Mouse (Mus musculus) intestine, embryonic 14.5 days (tissue): Measurements from ENCODE around the gene Stn1. TPM values are rescaled to one million over a fixed set of nuclear protein-coding genes. Genes with fewer than 3 reads are reported as not detected.
A peak's percentile ranks its signal among the peaks of the same experiment; 100 is the strongest.

Experiments used
- ATAC-seq: fragments of 200-750 bp; cut with Nextera tagmentation; replicated peaks from 2 replicates; pipeline ENCODE4 v1.8.0; 2017; ENCODE audit warnings: low read depth, moderate number of reproducible peaks, moderate TSS enrichment, moderate library complexity; ENCODE audit not compliant: low FRiP score, low TSS enrichment
- DNase-seq: peaks from one replicate; pipeline ENCODE4 v3.0.0-alpha.2; 2018; ENCODE audit warnings: low spot score
- H3K27ac ChIP-seq: fragments of 300-500 bp; sonication (generic); 2 replicates; pipeline ENCODE4 v1.5.1; 2014; ENCODE audit warnings: low read depth, mild to moderate bottlenecking, control low read depth
- H3K27me3 ChIP-seq: fragments of 300-500 bp; sonication (generic); replicated peaks from 2 replicates; pipeline ENCODE4 v1.6.1; 2014; ENCODE audit warnings: low read length, control low read depth; ENCODE audit not compliant: control insufficient read depth, insufficient read depth
- H3K36me3 ChIP-seq: fragments of 300-500 bp; sonication (generic); 2 replicates; pipeline ENCODE4 v1.6.1; 2014; ENCODE audit warnings: low read length, control low read depth; ENCODE audit not compliant: control insufficient read depth, insufficient read depth
- H3K4me1 ChIP-seq: fragments of 300-500 bp; sonication (generic); replicated peaks from 2 replicates; pipeline ENCODE4 v1.6.1; 2014; ENCODE audit warnings: low read length, control low read depth, mixed read lengths; ENCODE audit not compliant: control insufficient read depth, insufficient read depth
- H3K4me2 ChIP-seq: fragments of 300-500 bp; sonication (generic); 2 replicates; pipeline ENCODE4 v1.6.1; 2014; ENCODE audit warnings: low read length
- H3K4me3 ChIP-seq: fragments of 300-500 bp; sonication (generic); 2 replicates; pipeline ENCODE4 v1.5.1; 2014; ENCODE audit warnings: low read depth, low read length, control low read depth, mixed read lengths
- H3K9ac ChIP-seq: fragments of 300-500 bp; sonication (generic); 2 replicates; pipeline ENCODE4 v1.6.1; 2014; ENCODE audit warnings: mild to moderate bottlenecking, low read length
- H3K9me3 ChIP-seq: fragments of 300-500 bp; sonication (generic); 2 replicates; pipeline ENCODE4 v1.6.1; 2016; ENCODE audit warnings: low read length, control low read depth; ENCODE audit not compliant: control insufficient read depth
- WGBS: fragments of 180-500 bp; shearing (Covaris S2); extraction: QIAGEN DNeasy Blood & Tissue Kit; methylation state at CpG from one replicate; pipeline ENCODE4 v1.1.7; 2014; 5-methylcytosine and 5-hydroxymethylcytosine counted together
- polyA plus RNA-seq: library from polyadenylated mRNA; unstranded; fragments of >200 nt; fragmentation: Nextera tagmentation; extraction: Ambion mirVana; gene quantifications from 2 replicates; pipeline ENCODE4 v1.2.1, GENCODE M21; 2014

Gene Stn1
- polyA plus RNA-seq, 1 experiment from 2014 or later, result 53.5 TPM

DNA sequence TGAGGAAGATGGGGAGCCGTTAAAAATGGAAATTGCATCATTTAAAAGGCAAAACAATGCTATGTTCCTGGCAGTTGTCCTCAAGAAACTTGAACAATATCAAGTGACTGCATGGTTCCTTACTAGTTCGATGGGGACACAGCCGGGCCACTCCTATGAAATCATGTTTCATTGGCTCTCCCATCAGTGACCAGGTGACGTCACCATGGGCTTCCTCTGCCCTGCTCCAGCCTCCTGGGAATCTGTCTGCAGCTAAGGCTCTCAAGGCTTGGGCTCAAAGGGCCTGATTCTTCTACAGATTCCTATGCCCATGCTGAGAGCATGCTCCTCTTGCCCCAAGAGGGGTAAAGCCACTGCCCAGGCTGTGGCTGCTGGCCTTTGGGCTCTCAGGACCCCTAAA is 12.3 kb upstream of the Stn1 start:
- no peak for ATAC-seq
- no peak overlapping the region for H3K27ac ChIP-seq
- 88% methylated on average over 4 of the region's 4 CpGs for WGBS

DNA sequence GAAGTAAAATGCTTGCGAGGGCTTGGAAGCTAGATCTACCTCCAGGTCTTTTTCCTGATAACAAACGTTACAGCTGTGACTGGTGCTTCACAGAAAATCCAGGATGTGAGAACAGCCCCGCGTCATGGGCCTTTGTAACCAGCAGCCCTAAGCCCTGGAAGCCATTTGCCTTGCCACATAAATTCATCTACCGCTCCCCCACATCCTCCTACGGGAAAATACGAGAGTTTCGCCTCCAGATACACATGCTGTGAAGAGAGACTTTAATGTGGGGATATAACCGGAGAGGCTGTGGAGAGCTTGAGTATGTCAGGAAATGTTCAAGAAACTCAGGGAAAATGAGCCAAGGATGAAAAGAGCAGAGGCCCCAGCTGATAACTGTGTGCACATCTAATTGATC is 11.9 kb upstream of the Stn1 start:
- no peak overlapping the region for H3K4me2 ChIP-seq
- no peaks in the 10 kb centered on the region for H3K36me3 ChIP-seq
- H3K27ac ChIP-seq, result no peak overlapping the region
- no peaks in the 10 kb centered on the region for H3K27me3 ChIP-seq
- H3K9ac ChIP-seq, result no peak overlapping the region
- H3K9me3 ChIP-seq, result no peaks in the 10 kb centered on the region
- 66% methylated on average over 9 of the region's 9 CpGs for WGBS
- no peaks in the 10 kb centered on the region for H3K4me1 ChIP-seq
- no peak overlapping the region for H3K4me3 ChIP-seq
- ATAC-seq (no peak), DNase-seq (no peak)

More for the DNA sequence above, 12.3 kb upstream of the Stn1 start:
- no peaks in the 10 kb centered on the region for H3K36me3 ChIP-seq
- no peak overlapping the region for H3K4me2 ChIP-seq
- no peak overlapping the region for H3K9ac ChIP-seq
- no peaks in the 10 kb centered on the region for H3K9me3 ChIP-seq
- no peaks in the 10 kb centered on the region for H3K27me3 ChIP-seq
- no peak for DNase-seq
- H3K4me3 ChIP-seq, result no peak overlapping the region
- H3K4me1 ChIP-seq, result no peaks in the 10 kb centered on the region

DNA sequence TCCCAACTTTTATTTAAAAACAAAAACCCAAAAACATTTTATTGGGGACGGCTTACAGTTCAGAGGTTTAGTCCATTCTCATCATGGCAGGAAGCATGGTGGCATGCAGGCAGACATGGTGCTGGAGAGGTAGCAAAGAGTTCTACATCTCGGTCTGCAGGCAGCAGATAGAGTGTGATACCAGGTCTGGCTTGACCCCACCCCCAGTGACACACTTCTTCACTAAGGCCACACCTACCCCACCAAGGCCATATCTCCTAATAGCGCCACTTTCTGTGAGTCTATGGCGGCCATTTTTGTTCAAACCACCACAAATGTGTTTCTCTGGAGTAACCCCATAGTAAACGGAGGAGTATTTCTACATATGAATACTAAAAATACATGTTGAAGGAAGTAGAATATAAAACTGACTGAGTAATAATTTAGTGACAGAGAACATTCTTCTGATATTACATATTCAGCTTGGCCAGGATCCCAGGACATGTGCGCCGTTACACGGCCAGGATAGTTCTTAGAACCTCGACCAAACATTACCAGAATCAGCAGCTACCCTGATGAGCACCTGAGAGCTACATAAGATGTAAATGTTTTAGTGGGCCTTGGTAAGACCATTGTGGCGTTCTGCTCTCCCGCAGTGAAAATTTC is 11.2 kb upstream of the Stn1 start:
- 81% methylated on average over 11 of the region's 11 CpGs for WGBS
- no peak for DNase-seq
- ATAC-seq, result no peak
- no peaks in the 10 kb centered on the region for H3K36me3 ChIP-seq
- H3K9me3 ChIP-seq, result no peaks in the 10 kb centered on the region
- no peak overlapping the region for H3K27ac ChIP-seq
- no peak overlapping the region for H3K4me3 ChIP-seq
- H3K27me3 ChIP-seq, result no peaks in the 10 kb centered on the region
- no peak overlapping the region for H3K9ac ChIP-seq
- no peaks in the 10 kb centered on the region for H3K4me1 ChIP-seq
- no peak overlapping the region for H3K4me2 ChIP-seq

DNA sequence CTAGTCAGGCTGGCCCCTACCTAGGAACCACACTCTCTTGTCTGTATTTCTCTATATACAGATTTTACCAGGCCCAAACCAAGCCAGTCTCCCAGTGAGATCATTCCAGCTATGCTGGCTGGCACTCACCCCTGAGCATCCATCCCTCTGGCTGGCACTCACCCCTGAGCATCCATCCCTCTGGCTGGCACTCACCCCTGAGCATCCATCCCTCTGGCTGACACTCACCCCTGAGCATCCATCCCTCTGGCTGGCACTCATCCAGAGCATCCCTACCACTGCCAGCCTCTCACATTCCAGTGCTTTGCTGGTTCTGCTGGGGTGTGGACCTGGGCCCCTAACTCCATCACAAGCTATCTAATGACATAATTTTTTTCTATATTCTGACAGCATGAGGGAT is 8.2 kb upstream of the Stn1 start:
- no peak overlapping the region for H3K27ac ChIP-seq
- H3K4me2 ChIP-seq, result no peak overlapping the region
- H3K4me3 ChIP-seq, result no peak overlapping the region
- H3K27me3 ChIP-seq, result no peaks in the 10 kb centered on the region
- no peaks in the 10 kb centered on the region for H3K4me1 ChIP-seq
- no peak for ATAC-seq
- H3K9ac ChIP-seq, result no peak overlapping the region
- DNase-seq, result no peak
- H3K36me3 ChIP-seq, result no peaks in the 10 kb centered on the region
- no peaks in the 10 kb centered on the region for H3K9me3 ChIP-seq

DNA sequence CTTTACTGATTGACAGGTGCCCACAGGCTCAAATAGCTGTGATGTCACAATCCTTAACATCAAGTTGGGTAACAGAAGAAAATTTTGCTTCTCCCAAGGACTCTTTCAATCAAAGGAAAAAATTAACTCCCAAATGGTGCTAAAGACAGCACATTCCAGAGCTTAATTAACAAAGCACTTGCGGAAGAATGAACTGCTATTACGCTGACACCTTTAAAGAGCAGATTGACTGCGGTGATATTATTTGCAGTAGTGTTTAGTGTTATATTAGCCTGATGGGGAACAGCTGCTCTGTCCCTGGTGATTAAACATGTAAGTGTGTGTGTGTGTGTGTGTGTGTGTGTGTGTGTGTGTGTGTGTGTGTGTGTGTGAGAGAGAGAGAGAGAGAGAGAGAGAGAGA is 7.7 kb upstream of the Stn1 start:
- Histone ChIP-seq H3K9ac (no peak overlapping the region), H3K4me1 (no peaks in the 10 kb centered on the region), H3K27ac (no peak overlapping the region), H3K27me3 (no peaks in the 10 kb centered on the region), H3K9me3 (no peaks in the 10 kb centered on the region), H3K4me3 (no peak overlapping the region), H3K4me2 (no peak overlapping the region), H3K36me3 (no peaks in the 10 kb centered on the region)
- DNase-seq (no peak), ATAC-seq (no peak)
- WGBS, result 58% methylated on average over 3 of the region's 3 CpGs

DNA sequence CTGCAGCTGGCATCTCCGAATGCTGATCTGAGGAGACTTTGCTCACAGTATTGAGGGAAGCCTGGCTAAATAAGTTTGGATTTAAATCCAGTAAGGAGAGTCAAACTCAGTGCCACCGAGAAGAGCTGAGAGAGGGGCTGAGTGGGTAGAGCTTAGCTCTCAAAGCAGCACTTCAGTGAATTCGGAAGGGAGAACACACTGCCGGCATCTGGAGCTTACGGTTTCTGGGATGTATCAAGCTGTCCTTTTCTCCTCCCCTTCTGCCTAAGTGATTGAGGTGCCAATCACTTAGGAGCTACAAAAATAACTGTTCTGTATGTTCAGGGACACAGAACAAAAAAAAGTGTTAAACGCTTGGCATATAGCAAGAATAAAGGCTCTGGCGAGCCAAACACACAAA is 5.1 kb upstream of the Stn1 start:
- no peak overlapping the region for H3K4me2 ChIP-seq
- H3K27ac ChIP-seq, result no peak overlapping the region
- no peak overlapping the region for H3K4me3 ChIP-seq
- WGBS, result 52% methylated on average over 7 of the region's 7 CpGs
- H3K9me3 ChIP-seq, result no peaks in the 10 kb centered on the region
- no peak overlapping the region for H3K9ac ChIP-seq
- H3K4me1 ChIP-seq, result peaks cover 18% of the 10 kb centered on the region
- no peaks in the 10 kb centered on the region for H3K36me3 ChIP-seq
- no peaks in the 10 kb centered on the region for H3K27me3 ChIP-seq
- ATAC-seq, result no peak
- no peak for DNase-seq

DNA sequence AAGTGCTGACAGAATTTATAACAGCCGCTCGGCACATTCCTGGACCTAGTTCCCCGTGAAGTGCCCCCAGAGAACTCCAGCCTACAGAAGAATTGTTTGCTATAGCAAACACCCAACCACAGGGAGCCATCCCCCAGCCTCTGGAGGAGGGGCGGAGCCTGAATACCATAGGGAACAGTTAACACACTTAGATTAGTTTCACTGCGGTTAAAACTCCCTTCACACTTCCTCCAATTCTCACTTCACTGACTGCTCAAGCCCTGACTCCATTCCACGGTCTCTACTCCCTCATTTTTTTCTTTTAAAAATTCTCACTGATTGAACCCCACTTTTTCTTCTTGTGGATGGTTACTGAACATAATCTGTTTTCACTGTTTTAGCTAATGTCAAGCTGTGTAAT is 1.5 kb upstream of the Stn1 start:
- H3K27ac ChIP-seq, result peak overlapping the region; percentile 92
- peaks cover 33% of the 10 kb centered on the region for H3K4me1 ChIP-seq
- no peak for ATAC-seq
- H3K4me2 ChIP-seq, result peak overlapping the region; percentile 16; the same call in 1 of the 2 replicates
- 2% methylated on average over 6 of the region's 6 CpGs for WGBS
- peak; percentile 59 for DNase-seq
- no peak overlapping the region for H3K4me3 ChIP-seq
- no peaks in the 10 kb centered on the region for H3K27me3 ChIP-seq
- no peaks in the 10 kb centered on the region for H3K36me3 ChIP-seq
- H3K9ac ChIP-seq, result no peak overlapping the region
- no peaks in the 10 kb centered on the region for H3K9me3 ChIP-seq

DNA sequence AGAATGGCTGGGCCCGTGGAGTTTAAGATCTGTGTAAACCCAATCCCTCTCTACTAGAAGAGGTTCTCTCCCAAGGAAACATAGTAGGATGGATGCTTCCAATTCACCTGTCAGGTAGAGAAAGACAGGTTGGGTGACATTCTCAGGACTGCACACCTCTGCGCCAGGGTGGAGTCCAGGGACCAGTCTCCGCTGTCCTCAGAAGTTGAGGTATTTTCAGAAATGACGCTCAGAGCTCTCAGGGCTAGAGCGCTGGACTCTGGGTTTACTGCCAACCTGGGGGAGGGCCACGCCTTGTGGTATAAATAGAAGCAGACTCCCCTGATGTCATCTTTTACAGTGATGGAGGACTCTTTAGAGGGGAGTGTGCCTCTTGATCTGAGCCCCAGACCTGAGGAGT is 572 bp upstream of the Stn1 start:
- ATAC-seq, result no peak; the same call in 1 of the 2 replicates
- peak overlapping the region; percentile 63; the same call in 1 of the 2 replicates for H3K4me3 ChIP-seq
- H3K9ac ChIP-seq, result no peak overlapping the region; the same call in 1 of the 2 replicates

More for the DNA sequence above, 572 bp upstream of the Stn1 start:
- Histone ChIP-seq H3K9me3 (no peaks in the 10 kb centered on the region), H3K27ac (peak overlapping the region; percentile 92), H3K4me1 (peaks cover 33% of the 10 kb centered on the region), H3K27me3 (no peaks in the 10 kb centered on the region), H3K4me2 (peak overlapping the region; percentile 84), H3K36me3 (peaks cover 2% of the 10 kb centered on the region; the same call in 1 of the 2 replicates)
- DNase-seq, result peak; percentile 60
- WGBS, result 55% methylated on average over 6 of the region's 6 CpGs
